Mouse (Mus musculus): Measurements from ENCODE around the gene Arhgap24. TPM values are rescaled to one million over a fixed set of nuclear protein-coding genes. Genes with fewer than 3 reads are reported as not detected.

Arhgap24 gene
- polyA plus RNA-seq, 1 experiment from 2014 or later, result 14.8 TPM

DNA sequence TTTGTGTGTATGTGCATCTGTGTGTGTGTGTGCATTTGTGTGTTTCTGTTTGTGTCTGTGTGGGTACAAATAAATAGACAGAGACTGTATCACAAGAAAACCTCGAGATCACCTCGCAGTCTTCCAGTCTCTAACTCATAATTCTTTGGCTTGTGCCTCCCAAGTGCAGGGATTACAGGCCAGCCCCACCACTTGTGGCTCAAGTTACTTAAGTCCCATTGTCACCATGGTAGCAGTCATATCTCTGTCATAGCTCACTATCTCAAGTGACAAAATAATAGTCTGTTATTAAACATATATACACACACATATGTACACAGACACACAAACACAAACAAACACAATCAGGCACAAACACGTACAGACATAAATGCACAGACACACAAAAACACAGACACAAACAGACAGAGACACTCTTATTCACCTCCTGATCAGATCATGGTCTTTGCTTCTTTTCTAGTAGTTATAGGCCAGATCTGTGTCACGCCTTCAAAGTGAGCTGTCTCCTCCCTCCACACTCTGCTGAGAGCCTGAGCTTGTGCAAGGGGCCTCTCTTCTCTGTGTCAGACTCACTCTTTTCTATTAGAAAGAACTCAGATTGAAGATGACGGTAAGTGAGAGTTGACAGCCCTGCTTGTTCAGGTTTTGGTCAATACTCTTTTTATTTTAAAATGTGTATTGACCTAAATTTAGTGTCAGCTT lies 261.5 kb downstream of the Arhgap24 start:
- ATAC-seq (replicated peaks; ENCODE audit: low FRiP score, low TSS enrichment, low read depth), result no peak
- H3K27ac ChIP-seq (ENCODE audit: low read depth), result no peak overlapping the region
- peaks cover 27% of the 10 kb centered on the region for H3K4me1 ChIP-seq (replicated peaks; ENCODE audit: control insufficient read depth, insufficient read depth, low read length)
- no peaks in the 10 kb centered on the region for H3K36me3 ChIP-seq (ENCODE audit: control insufficient read depth, insufficient read depth, low read length)
- no peak for DNase-seq (ENCODE audit: low spot score)
- no peak overlapping the region for H3K4me2 ChIP-seq (ENCODE audit: low read length)
- H3K9me3 ChIP-seq (ENCODE audit: control insufficient read depth, low read length), result no peaks in the 10 kb centered on the region
- H3K27me3 ChIP-seq (replicated peaks; ENCODE audit: control insufficient read depth, insufficient read depth, low read length), result no peaks in the 10 kb centered on the region
- H3K9ac ChIP-seq (ENCODE audit: low read length), result no peak overlapping the region
- WGBS, result 48% methylated on average over 5 of the region's 5 CpGs
- no peak overlapping the region for H3K4me3 ChIP-seq (ENCODE audit: low read depth, low read length)

DNA sequence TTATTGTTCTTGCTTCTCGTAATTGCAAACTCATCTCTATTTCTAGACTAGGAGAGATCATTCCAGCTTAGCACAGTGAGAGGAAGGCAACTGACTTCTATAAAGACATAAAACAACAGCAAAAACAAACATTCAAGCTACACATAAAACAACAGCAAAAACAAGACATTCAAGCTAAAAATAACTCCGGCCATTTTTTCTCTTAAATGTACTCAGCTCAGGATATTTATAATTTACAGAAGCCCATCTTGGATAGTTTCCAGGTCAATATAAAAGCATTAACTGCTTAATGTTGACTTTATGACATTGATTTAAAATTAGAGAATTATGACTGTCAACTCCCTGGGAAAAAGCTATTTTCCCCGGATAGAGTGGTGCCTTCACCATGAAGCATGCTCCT lies 262.2 kb downstream of the Arhgap24 start:
- H3K4me1 ChIP-seq (replicated peaks; ENCODE audit: control insufficient read depth, insufficient read depth, low read length), result peaks cover 27% of the 10 kb centered on the region
- no peak overlapping the region for H3K27ac ChIP-seq (ENCODE audit: low read depth)
- no peaks in the 10 kb centered on the region for H3K36me3 ChIP-seq (ENCODE audit: control insufficient read depth, insufficient read depth, low read length)
- H3K4me2 ChIP-seq (ENCODE audit: low read length), result no peak overlapping the region
- no peaks in the 10 kb centered on the region for H3K27me3 ChIP-seq (replicated peaks; ENCODE audit: control insufficient read depth, insufficient read depth, low read length)
- no peaks in the 10 kb centered on the region for H3K9me3 ChIP-seq (ENCODE audit: control insufficient read depth, low read length)
- no peak overlapping the region for H3K4me3 ChIP-seq (ENCODE audit: low read depth, low read length)
- no peak for DNase-seq (ENCODE audit: low spot score)
- no peak overlapping the region for H3K9ac ChIP-seq (ENCODE audit: low read length)
- 47% methylated on average over 3 of the region's 3 CpGs for WGBS
- ATAC-seq (replicated peaks; ENCODE audit: low FRiP score, low TSS enrichment, low read depth), result no peak

- H3K4me2 ChIP-seq (ENCODE audit: low read length), result no peak overlapping the region
- no peaks in the 10 kb centered on the region for H3K27me3 ChIP-seq (replicated peaks; ENCODE audit: control insufficient read depth, insufficient read depth, low read length)
- DNase-seq (ENCODE audit: low spot score) (no peak), ATAC-seq (replicated peaks; ENCODE audit: low FRiP score, low TSS enrichment, low read depth) (no peak)
- H3K36me3 ChIP-seq (ENCODE audit: control insufficient read depth, insufficient read depth, low read length), result no peaks in the 10 kb centered on the region
- H3K9ac ChIP-seq (ENCODE audit: low read length), result no peak overlapping the region
- no peak overlapping the region for H3K4me3 ChIP-seq (ENCODE audit: low read depth, low read length)
- peaks cover 28% of the 10 kb centered on the region for H3K4me1 ChIP-seq (replicated peaks; ENCODE audit: control insufficient read depth, insufficient read depth, low read length)
- H3K9me3 ChIP-seq (ENCODE audit: control insufficient read depth, low read length), result no peaks in the 10 kb centered on the region
- WGBS, result 50% methylated on average over 4 of the region's 4 CpGs
- no peak overlapping the region for H3K27ac ChIP-seq (ENCODE audit: low read depth)
Observed at GRCm38 (mm10) chr5:102744051-102744450, 262.9 kb downstream of the Arhgap24 start.

DNA sequence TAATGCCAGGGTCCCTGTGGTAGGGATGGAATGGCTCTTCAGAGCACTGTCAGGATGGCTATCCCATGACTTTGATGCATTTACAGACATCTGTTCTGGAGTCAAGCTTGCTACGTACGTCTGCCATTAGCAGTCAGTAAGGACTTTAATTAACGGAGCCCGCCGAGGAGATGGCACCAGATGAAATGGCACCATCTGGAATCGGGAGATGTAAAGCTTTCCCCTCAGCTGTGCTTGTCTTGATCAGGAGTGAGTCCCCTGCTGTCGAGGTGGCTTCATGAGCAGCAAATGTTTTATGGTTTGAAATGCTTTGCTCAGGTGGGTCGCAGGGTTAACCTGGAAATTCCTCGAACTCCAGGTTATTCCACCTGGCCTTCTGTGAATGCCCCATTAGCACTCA lies 267.0 kb downstream of the Arhgap24 start:
- Histone ChIP-seq H3K4me3 (ENCODE audit: low read depth, low read length) (no peak overlapping the region), H3K4me1 (replicated peaks; ENCODE audit: control insufficient read depth, insufficient read depth, low read length) (peaks cover 38% of the 10 kb centered on the region), H3K9me3 (ENCODE audit: control insufficient read depth, low read length) (no peaks in the 10 kb centered on the region), H3K36me3 (ENCODE audit: control insufficient read depth, insufficient read depth, low read length) (no peaks in the 10 kb centered on the region), H3K4me2 (ENCODE audit: low read length) (no peak overlapping the region), H3K27ac (ENCODE audit: low read depth) (no peak overlapping the region), H3K9ac (ENCODE audit: low read length) (no peak overlapping the region), H3K27me3 (replicated peaks; ENCODE audit: control insufficient read depth, insufficient read depth, low read length) (no peaks in the 10 kb centered on the region)
- DNase-seq (ENCODE audit: low spot score), result no peak
- WGBS, result 80% methylated on average over 9 of the region's 9 CpGs
- no peak for ATAC-seq (replicated peaks; ENCODE audit: low FRiP score, low TSS enrichment, low read depth)

GRCm38 (mm10) chr5:102749020-102749419 lies 267.8 kb downstream of the Arhgap24 start:
- DNase-seq (ENCODE audit: low spot score), result no peak

DNA sequence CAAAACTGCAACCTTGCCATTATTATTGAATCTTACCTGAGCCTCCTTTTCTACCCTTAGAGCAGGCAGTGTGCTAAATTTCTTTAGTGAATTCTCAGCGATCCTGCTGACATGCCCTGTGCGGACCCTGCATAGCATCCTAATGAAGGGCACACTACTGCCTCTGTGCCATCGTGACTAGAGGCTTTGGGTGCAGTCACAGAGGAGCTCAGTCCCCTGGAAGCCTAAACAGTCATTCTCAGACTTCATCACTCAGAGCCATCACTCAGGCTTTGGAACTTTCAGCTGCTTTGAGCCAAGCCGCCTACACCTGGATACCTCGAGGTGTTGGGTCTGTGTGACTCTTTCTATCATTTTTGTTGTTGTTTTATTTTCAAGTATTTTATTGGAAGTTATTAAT lies 269.5 kb downstream of the Arhgap24 start:
- Histone ChIP-seq H3K9ac (ENCODE audit: low read length) (no peak overlapping the region), H3K4me1 (replicated peaks; ENCODE audit: control insufficient read depth, insufficient read depth, low read length) (peaks cover 23% of the 10 kb centered on the region), H3K4me3 (ENCODE audit: low read depth, low read length) (no peak overlapping the region), H3K27me3 (replicated peaks; ENCODE audit: control insufficient read depth, insufficient read depth, low read length) (no peaks in the 10 kb centered on the region), H3K9me3 (ENCODE audit: control insufficient read depth, low read length) (no peaks in the 10 kb centered on the region), H3K36me3 (ENCODE audit: control insufficient read depth, insufficient read depth, low read length) (no peaks in the 10 kb centered on the region), H3K4me2 (ENCODE audit: low read length) (no peak overlapping the region), H3K27ac (ENCODE audit: low read depth) (no peak overlapping the region)
- no peak for DNase-seq (ENCODE audit: low spot score)
- 65% methylated on average over 5 of the region's 5 CpGs for WGBS
- ATAC-seq (replicated peaks; ENCODE audit: low FRiP score, low TSS enrichment, low read depth), result no peak

More at GRCm38 (mm10) chr5:102749020-102749419, 267.8 kb downstream of the Arhgap24 start:
- Histone ChIP-seq H3K4me2 (ENCODE audit: low read length) (no peak overlapping the region), H3K9ac (ENCODE audit: low read length) (no peak overlapping the region), H3K4me3 (ENCODE audit: low read depth, low read length) (no peak overlapping the region), H3K36me3 (ENCODE audit: control insufficient read depth, insufficient read depth, low read length) (no peaks in the 10 kb centered on the region), H3K4me1 (replicated peaks; ENCODE audit: control insufficient read depth, insufficient read depth, low read length) (peaks cover 30% of the 10 kb centered on the region), H3K27ac (ENCODE audit: low read depth) (no peak overlapping the region; the same call in 1 of the 2 replicates), H3K9me3 (ENCODE audit: control insufficient read depth, low read length) (no peaks in the 10 kb centered on the region), H3K27me3 (replicated peaks; ENCODE audit: control insufficient read depth, insufficient read depth, low read length) (no peaks in the 10 kb centered on the region)
- WGBS, result 48% methylated on average over 8 of the region's 8 CpGs
- no peak for ATAC-seq (replicated peaks; ENCODE audit: low FRiP score, low TSS enrichment, low read depth)

DNA sequence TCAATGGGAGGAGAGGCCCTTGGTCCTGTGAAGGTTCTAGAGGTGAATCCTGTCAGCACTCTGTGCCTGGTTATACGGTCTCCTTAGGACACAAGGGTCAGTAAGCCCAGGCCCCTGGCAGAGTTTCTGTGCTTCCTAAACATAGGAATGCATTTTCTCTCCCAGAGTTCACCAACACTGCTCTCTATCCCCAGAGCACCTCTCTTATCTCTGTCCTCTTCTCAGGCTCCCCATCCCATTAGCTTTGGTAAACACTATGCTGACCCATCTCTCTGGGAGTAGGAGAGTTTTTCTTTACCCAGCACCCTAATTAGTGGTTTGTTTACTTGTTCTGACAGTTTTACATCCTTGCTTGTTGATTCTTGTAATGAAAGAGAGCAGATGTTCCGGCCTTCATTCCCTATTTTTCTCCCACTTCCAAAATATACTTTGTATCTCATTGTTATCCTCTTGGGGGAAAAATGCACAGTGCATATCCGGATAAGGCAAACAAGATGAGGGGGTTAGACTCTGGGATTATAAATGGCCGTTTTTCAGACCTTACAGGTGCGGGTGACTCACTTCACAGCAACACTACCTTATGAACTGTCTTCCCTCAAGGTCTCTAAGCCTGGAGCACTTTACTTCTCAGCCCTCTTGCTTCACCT lies 270.6 kb downstream of the Arhgap24 start:
- no peak overlapping the region for H3K27ac ChIP-seq (ENCODE audit: low read depth)
- DNase-seq (ENCODE audit: low spot score), result no peak
- H3K27me3 ChIP-seq (replicated peaks; ENCODE audit: control insufficient read depth, insufficient read depth, low read length), result no peaks in the 10 kb centered on the region

DNA sequence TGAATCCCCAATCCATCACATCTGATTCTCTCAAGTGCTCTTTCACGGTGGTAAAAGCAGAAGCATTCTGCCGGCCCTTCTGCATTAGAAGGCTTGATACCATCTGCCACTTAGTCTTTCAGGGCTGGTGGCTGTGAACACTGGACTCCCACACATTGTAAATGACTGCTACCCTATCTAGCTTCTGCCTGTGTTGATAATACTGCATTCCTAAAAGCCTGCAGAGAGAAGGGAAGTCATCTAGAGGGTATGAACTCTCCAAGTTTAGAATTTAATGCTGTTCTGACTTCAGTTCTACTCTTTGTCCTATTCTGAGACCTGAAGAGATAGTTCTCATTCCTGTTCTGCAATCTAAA lies 271.1 kb downstream of the Arhgap24 start:
- Histone ChIP-seq H3K9me3 (ENCODE audit: control insufficient read depth, low read length) (no peaks in the 10 kb centered on the region), H3K27me3 (replicated peaks; ENCODE audit: control insufficient read depth, insufficient read depth, low read length) (no peaks in the 10 kb centered on the region), H3K4me3 (ENCODE audit: low read depth, low read length) (no peak overlapping the region), H3K9ac (ENCODE audit: low read length) (no peak overlapping the region), H3K36me3 (ENCODE audit: control insufficient read depth, insufficient read depth, low read length) (no peaks in the 10 kb centered on the region), H3K4me1 (replicated peaks; ENCODE audit: control insufficient read depth, insufficient read depth, low read length) (peaks cover 26% of the 10 kb centered on the region), H3K4me2 (ENCODE audit: low read length) (no peak overlapping the region), H3K27ac (ENCODE audit: low read depth) (no peak overlapping the region)
- ATAC-seq (replicated peaks; ENCODE audit: low FRiP score, low TSS enrichment, low read depth), result no peak
- WGBS, result 5% methylated on average over 2 of the region's 2 CpGs
- DNase-seq (ENCODE audit: low spot score), result no peak

More for the DNA sequence above, 270.6 kb downstream of the Arhgap24 start:
- Histone ChIP-seq H3K36me3 (ENCODE audit: control insufficient read depth, insufficient read depth, low read length) (no peaks in the 10 kb centered on the region), H3K4me2 (ENCODE audit: low read length) (no peak overlapping the region), H3K4me3 (ENCODE audit: low read depth, low read length) (no peak overlapping the region), H3K9me3 (ENCODE audit: control insufficient read depth, low read length) (no peaks in the 10 kb centered on the region), H3K9ac (ENCODE audit: low read length) (no peak overlapping the region), H3K4me1 (replicated peaks; ENCODE audit: control insufficient read depth, insufficient read depth, low read length) (peaks cover 23% of the 10 kb centered on the region)
- WGBS, result 14% methylated on average over 5 of the region's 5 CpGs
- ATAC-seq (replicated peaks; ENCODE audit: low FRiP score, low TSS enrichment, low read depth), result no peak

- no peaks in the 10 kb centered on the region for H3K9me3 ChIP-seq (ENCODE audit: control insufficient read depth, low read length)
Observed at GRCm38 (mm10) chr5:102757040-102757439, 275.8 kb downstream of the Arhgap24 start.

More at GRCm38 (mm10) chr5:102757040-102757439, 275.8 kb downstream of the Arhgap24 start:
- H3K27ac ChIP-seq (ENCODE audit: low read depth), result no peak overlapping the region
- H3K4me1 ChIP-seq (replicated peaks; ENCODE audit: control insufficient read depth, insufficient read depth, low read length), result peaks cover 13% of the 10 kb centered on the region; the same call in 1 of the 2 replicates
- WGBS, result 65% methylated on average over 6 of the region's 6 CpGs
- no peak overlapping the region for H3K4me2 ChIP-seq (ENCODE audit: low read length)
- no peaks in the 10 kb centered on the region for H3K36me3 ChIP-seq (ENCODE audit: control insufficient read depth, insufficient read depth, low read length)
- H3K4me3 ChIP-seq (ENCODE audit: low read depth, low read length), result no peak overlapping the region
- no peak overlapping the region for H3K9ac ChIP-seq (ENCODE audit: low read length)
- DNase-seq (ENCODE audit: low spot score) (no peak), ATAC-seq (replicated peaks; ENCODE audit: low FRiP score, low TSS enrichment, low read depth) (no peak)
- H3K27me3 ChIP-seq (replicated peaks; ENCODE audit: control insufficient read depth, insufficient read depth, low read length), result no peaks in the 10 kb centered on the region
